Mouse (Mus musculus): ENCODE results near the gene Ccl27b. TPM values are rescaled to one million over a fixed set of nuclear protein-coding genes. Genes with fewer than 3 reads are reported as not detected.

The Ccl27b gene
- total RNA-seq (2023; ENCODE audit: inconsistent age), result not detected in 4 replicates

GRCm38 (mm10) chr4:42654951-42655350 is at the start of gene Ccl27b:
Ccl27b (plus strand) TSS chr4:42655251.

GRCm38 (mm10) chr4:42611895-42612294 is 43.2 kb upstream of the Ccl27b start, which contains the start of gene Gm10591:
Gm10591 (plus strand) TSS chr4:42612195.

DNA sequence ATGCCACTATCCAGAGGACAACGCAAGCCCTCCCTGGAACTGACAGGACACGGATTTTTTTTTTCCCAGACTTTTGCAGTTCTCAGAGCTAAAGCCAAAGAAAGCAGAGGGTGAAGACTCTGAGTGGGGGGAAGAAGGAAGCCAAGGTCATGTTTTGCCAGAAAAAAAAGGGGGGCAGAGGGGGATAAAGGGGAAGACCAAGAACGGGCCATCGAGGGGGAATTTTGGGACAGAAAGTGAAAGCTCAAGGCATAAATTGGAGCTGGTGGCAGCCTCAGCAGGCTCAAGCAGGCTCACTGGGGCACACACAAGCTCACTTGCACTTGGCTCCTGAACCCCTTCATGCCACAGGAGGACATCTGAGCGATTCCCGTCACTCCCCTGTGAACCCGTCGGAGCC is 25.6 kb upstream of the Ccl27b start, which contains the start of gene Gm2564:
Gm2564 (plus strand) TSS at position 301 of the 400 bp plus-strand sequence.

DNA sequence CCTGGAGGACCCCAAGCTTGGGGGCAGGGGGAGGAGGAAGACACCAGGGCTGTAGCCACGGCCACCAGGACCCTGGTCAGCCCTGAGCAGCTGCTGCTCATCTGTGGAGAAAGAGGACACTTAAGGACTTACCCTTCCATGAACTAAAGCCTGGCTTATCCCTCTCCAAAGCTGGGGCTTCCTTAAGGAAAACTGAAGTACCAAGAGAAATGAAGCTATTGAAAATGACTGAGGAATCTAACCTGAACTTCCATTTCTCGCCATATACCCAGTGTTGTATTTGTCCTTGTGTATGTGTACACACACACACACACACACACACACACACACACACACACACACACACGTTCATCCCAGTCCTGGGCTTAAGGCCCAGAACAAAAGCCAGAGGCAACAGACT is 6.7 kb downstream of the Ccl27b start, which contains the start of gene Il11ra2:
Il11ra2 (minus strand) TSS at position 101 of the 400 bp plus-strand sequence.

Other genes with a start within 250 kb of the Ccl27b start
- not detected in 4 replicates for gene Gm21586, start 215.9 kb upstream of the Ccl27b start, total RNA-seq (2023; ENCODE audit: inconsistent age)
- gene Gm2163, start 188.5 kb upstream of the Ccl27b start, total RNA-seq (2023; ENCODE audit: inconsistent age), result not detected in 4 replicates
- not detected in 4 replicates for gene Fam205a2, start 127.1 kb upstream of the Ccl27b start, total RNA-seq (2023; ENCODE audit: inconsistent age)
- gene Gm10591, start 43.1 kb upstream of the Ccl27b start, total RNA-seq (2023; ENCODE audit: inconsistent age), result not detected in 4 replicates
- gene Gm2564, start 25.5 kb upstream of the Ccl27b start, total RNA-seq (2023; ENCODE audit: inconsistent age), result not detected in 4 replicates
- gene Il11ra2, start 6.6 kb downstream of the Ccl27b start, total RNA-seq (2023; ENCODE audit: inconsistent age), result not detected in 4 replicates
- not detected in 4 replicates for gene 4930578G10Rik, start 80.3 kb downstream of the Ccl27b start, total RNA-seq (2023; ENCODE audit: inconsistent age)
- not detected in 4 replicates for gene Ccl19, start 101.3 kb downstream of the Ccl27b start, total RNA-seq (2023; ENCODE audit: inconsistent age)
- not detected in 4 replicates for gene Ccl21a, start 118.7 kb downstream of the Ccl27b start, total RNA-seq (2023; ENCODE audit: inconsistent age)
- not detected in 4 replicates for gene Fam205a1, start 198.6 kb downstream of the Ccl27b start, total RNA-seq (2023; ENCODE audit: inconsistent age)
- not detected in 4 replicates for gene Gm12394, start 201.5 kb downstream of the Ccl27b start, total RNA-seq (2023; ENCODE audit: inconsistent age)
- gene Fam205c, start 219.0 kb downstream of the Ccl27b start, total RNA-seq (2023; ENCODE audit: inconsistent age), result not detected in 4 replicates